Mouse (Mus musculus) forebrain, embryonic 11.5 days (tissue): ENCODE results near the gene Olfr251. TPM values are rescaled to one million over a fixed set of nuclear protein-coding genes. Genes with fewer than 3 reads are reported as not detected.

Experiments
- ATAC-seq: fragments of 200-750 bp; cut with Nextera tagmentation; replicated peaks from 2 replicates; pipeline ENCODE4 v1.8.0; 2017; ENCODE audit warnings: moderate TSS enrichment; ENCODE audit not compliant: low FRiP score
- DNase-seq: peaks from one replicate; pipeline ENCODE4 v3.0.0-alpha.2; 2017; ENCODE audit warnings: low spot score
- H3K27ac ChIP-seq: fragments of 300-500 bp; sonication (generic); 2 replicates; pipeline ENCODE4 v1.5.1; 2014; ENCODE audit warnings: low read depth, low read length
- H3K27me3 ChIP-seq: fragments of 300-500 bp; sonication (generic); 2 replicates; pipeline ENCODE4 v1.6.1; 2014; ENCODE audit warnings: mild to moderate bottlenecking, low read length, mixed read lengths; ENCODE audit not compliant: control insufficient read depth, insufficient read depth
- H3K36me3 ChIP-seq: fragments of 300-500 bp; sonication (generic); 2 replicates; pipeline ENCODE4 v1.6.1; 2014; ENCODE audit warnings: mild to moderate bottlenecking, low read length, moderate library complexity, mixed read lengths; ENCODE audit not compliant: control insufficient read depth, insufficient read depth
- H3K4me1 ChIP-seq: fragments of 300-500 bp; sonication (generic); replicated peaks from 2 replicates; pipeline ENCODE4 v1.6.1; 2014; ENCODE audit warnings: low read length, mixed read lengths; ENCODE audit not compliant: control insufficient read depth, insufficient read depth
- H3K4me2 ChIP-seq: fragments of 300-500 bp; sonication (generic); 2 replicates; pipeline ENCODE4 v1.6.1; 2014; ENCODE audit warnings: low read depth, mild to moderate bottlenecking, low read length, moderate library complexity, mixed read lengths; ENCODE audit not compliant: severe bottlenecking
- H3K4me3 ChIP-seq: fragments of 300-500 bp; sonication (generic); 2 replicates; pipeline ENCODE4 v1.5.1; 2014; ENCODE audit warnings: low read depth, low read length
- H3K9ac ChIP-seq: fragments of 300-500 bp; sonication (generic); 2 replicates; pipeline ENCODE4 v1.6.1; 2014; ENCODE audit warnings: low read length
- H3K9me3 ChIP-seq: fragments of 300-500 bp; sonication (generic); 2 replicates; pipeline ENCODE4 v1.6.1; 2016; ENCODE audit warnings: low read length, mixed read lengths; ENCODE audit not compliant: control insufficient read depth
- WGBS: fragments of 180-500 bp; shearing (Covaris S2); extraction: QIAGEN DNeasy Blood & Tissue Kit; methylation state at CpG from one replicate; pipeline ENCODE4 v1.1.7; 2014; 5-methylcytosine and 5-hydroxymethylcytosine counted together
- polyA plus RNA-seq: library from polyadenylated mRNA; unstranded; fragments of >200 nt; fragmentation: Nextera tagmentation; extraction: Ambion mirVana; gene quantifications from 2 replicates; pipeline ENCODE4 v1.2.1, GENCODE M21; 2014

The Olfr251 gene
- polyA plus RNA-seq, 1 experiment from 2014 or later, result not detected

DNA sequence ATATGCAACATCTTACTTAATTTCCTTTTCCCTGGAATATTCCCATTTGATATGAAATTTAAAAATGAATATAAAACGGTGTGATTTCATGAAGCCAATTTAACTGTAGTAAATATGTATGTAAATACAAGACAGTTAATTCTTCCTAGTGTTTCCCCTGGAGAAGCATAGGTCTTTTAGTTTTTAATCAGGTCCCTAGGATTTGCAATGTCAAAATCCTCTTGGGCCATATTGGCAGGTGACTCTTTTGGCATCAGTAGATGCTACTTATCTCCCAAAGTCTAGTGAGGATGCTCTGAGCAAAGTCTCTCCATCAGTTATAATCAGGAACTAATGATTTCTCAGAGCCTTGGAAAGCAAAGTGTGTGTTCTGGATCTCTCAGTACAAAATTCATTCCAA is 52.3 kb downstream of the Olfr251 start, which contains the start of gene Olfr901:
TSS of gene Olfr901 (plus strand) at position 301 of the 400 bp plus-strand sequence.
- Histone ChIP-seq H3K27me3 (no peaks in the 10 kb centered on the region), H3K4me3 (no peak within 1 kb of the TSS), H3K9me3 (no peaks in the 10 kb centered on the region), H3K27ac (no peak within 1 kb of the TSS), H3K4me1 (no peaks in the 10 kb centered on the region), H3K9ac (no peak within 1 kb of the TSS), H3K4me2 (no peak within 1 kb of the TSS), H3K36me3 (no peaks in the 10 kb centered on the region)
- DNase-seq (no peak), ATAC-seq (no peak)
- WGBS, result 91% methylated on average over 1 of the region's 1 CpGs

Other genes with a start within 250 kb of the Olfr251 start
- gene Olfr890, start 234.6 kb upstream of the Olfr251 start, polyA plus RNA-seq, result not detected in 2 replicates
- gene Olfr891, start 196.3 kb upstream of the Olfr251 start, polyA plus RNA-seq, result not detected in 2 replicates
- gene Olfr893, start 168.7 kb upstream of the Olfr251 start, polyA plus RNA-seq, result not detected in 2 replicates
- not detected in 2 replicates for gene Olfr894, start 159.0 kb upstream of the Olfr251 start, polyA plus RNA-seq
- not detected in 2 replicates for gene Olfr143, start 124.3 kb upstream of the Olfr251 start, polyA plus RNA-seq
- gene Olfr895, start 109.2 kb upstream of the Olfr251 start, polyA plus RNA-seq, result not detected in 2 replicates
- gene Olfr896-ps1, start 86.0 kb upstream of the Olfr251 start, polyA plus RNA-seq, result not detected in 2 replicates
- gene Olfr25, start 48.0 kb upstream of the Olfr251 start, polyA plus RNA-seq, result not detected in 2 replicates
- gene Olfr898, start 28.7 kb upstream of the Olfr251 start, polyA plus RNA-seq, result not detected in 2 replicates
- not detected in 2 replicates for gene Olfr250, start 10.2 kb upstream of the Olfr251 start, polyA plus RNA-seq
- not detected in 2 replicates for gene Olfr147, start 24.6 kb downstream of the Olfr251 start, polyA plus RNA-seq
- not detected in 2 replicates for gene Olfr901, start 52.4 kb downstream of the Olfr251 start, polyA plus RNA-seq
- not detected in 2 replicates for gene Olfr902, start 70.6 kb downstream of the Olfr251 start, polyA plus RNA-seq
- gene Olfr904, start 86.1 kb downstream of the Olfr251 start, polyA plus RNA-seq, result not detected in 2 replicates
- gene Olfr905, start 94.0 kb downstream of the Olfr251 start, polyA plus RNA-seq, result not detected in 2 replicates
- not detected in 2 replicates for gene Olfr906, start 110.0 kb downstream of the Olfr251 start, polyA plus RNA-seq
- not detected in 2 replicates for gene Olfr907, start 118.7 kb downstream of the Olfr251 start, polyA plus RNA-seq
- not detected in 2 replicates for gene Olfr911-ps1, start 144.5 kb downstream of the Olfr251 start, polyA plus RNA-seq
- not detected in 2 replicates for gene Olfr910, start 160.8 kb downstream of the Olfr251 start, polyA plus RNA-seq
- gene Olfr912, start 203.1 kb downstream of the Olfr251 start, polyA plus RNA-seq, result not detected in 2 replicates
- gene Olfr913, start 215.7 kb downstream of the Olfr251 start, polyA plus RNA-seq, result not detected in 2 replicates
- not detected in 2 replicates for gene Olfr914, start 228.0 kb downstream of the Olfr251 start, polyA plus RNA-seq